Mouse (Mus musculus) frontal cortex, postnatal 14 days (tissue): ENCODE measurements around the gene Prkcg.
"Not testable (repeated sequence)": the region's sequence is repeated elsewhere in the genome, so short reads cannot be mapped to it uniquely, and the experiment has no call there.

Source experiments
- DNase-seq, 2 experiments: peaks; one replicate each; pipeline ENCODE4 v3.0.0; 2022; ENCODE audit warnings: low spot score in 2 of 2

Gene Prkcg

GRCm38 (mm10) chr7:3288976-3289970 lies at the start of gene Prkcg, which contains the start of gene Myadm:
Prkcg (plus strand) TSS chr7:3289179.
Myadm (plus strand) TSS chr7:3289080.
- DNase-seq: peak; percentile 41 to 54

GRCm38 (mm10) chr7:3239193-3239592 lies 49.8 kb upstream of the Prkcg start:
- no peak for DNase-seq

- DNase-seq: no peak
These were observed 28.3 kb upstream of the Prkcg start for GRCm38 (mm10) chr7:3260701-3261100.

DNA sequence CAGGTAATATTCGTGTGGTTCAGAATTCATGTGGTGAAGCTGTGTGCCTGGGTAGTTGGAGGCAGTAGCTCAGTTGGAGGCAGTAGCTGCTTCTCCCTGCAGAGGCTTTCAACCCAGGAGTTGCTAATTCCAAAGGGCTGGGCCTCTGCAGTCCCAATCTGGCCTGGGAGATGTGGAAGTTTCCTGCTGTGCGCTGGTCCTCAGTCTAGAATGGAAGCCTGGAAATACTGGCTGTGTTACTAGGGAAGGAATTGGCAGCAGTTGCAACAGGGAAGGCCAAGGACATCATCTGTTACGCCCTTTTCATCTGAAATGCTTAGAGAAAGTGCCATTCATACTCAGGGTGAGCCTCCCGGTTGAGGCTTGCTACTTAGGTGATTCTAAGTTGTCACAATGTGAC lies 27.5 kb upstream of the Prkcg start:
- no peak for DNase-seq

- DNase-seq: no peak
These were observed 26.2 kb upstream of the Prkcg start for GRCm38 (mm10) chr7:3262789-3263188.

GRCm38 (mm10) chr7:3264390-3265022 lies 24.5 kb upstream of the Prkcg start:
- DNase-seq: no peak

GRCm38 (mm10) chr7:3265311-3265710 lies 23.7 kb upstream of the Prkcg start:
- DNase-seq: no peak

DNA sequence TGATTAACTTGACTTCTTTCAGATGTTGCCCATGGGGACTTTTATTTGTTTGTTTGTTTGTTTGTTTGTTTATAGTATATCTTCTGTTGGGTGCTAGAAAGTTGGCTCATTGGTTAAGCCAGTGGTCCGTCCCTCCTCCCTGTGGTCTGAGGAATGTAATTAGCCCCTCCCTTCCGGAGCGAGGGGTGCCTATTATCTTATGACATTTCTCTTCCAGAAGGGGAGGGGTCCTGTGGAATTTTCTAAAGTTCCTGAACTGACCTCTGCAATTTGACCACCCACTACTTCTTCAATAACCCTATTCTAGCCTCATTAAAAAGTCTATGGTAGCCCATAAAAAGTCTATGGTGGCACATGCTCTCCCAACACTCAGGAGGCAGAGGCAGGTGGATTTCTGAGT lies 21.7 kb upstream of the Prkcg start:
- no peak for DNase-seq

- no peak for DNase-seq
These were observed 21.1 kb upstream of the Prkcg start for GRCm38 (mm10) chr7:3267888-3268287.

DNA sequence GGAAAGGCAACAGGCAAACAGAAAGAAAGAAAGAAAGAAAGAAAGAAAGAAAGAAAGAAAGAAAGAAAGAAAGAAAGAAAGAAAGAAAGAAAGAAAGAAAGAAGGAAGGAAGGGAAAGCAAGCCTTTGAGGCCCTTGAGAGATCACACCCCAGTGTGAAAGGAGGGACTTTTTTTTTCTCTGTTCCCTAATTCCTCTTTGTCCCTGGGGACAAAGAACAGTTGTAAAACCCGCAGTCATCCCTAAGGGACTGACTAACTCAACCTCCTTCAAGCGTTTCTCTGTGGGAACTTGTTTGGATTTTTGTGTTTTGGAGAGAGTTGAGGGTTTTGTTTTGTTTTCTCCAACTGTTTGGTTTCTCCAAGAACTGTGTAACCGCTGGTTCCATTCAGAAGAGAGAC lies 20.7 kb upstream of the Prkcg start:
- DNase-seq: no peak

DNA sequence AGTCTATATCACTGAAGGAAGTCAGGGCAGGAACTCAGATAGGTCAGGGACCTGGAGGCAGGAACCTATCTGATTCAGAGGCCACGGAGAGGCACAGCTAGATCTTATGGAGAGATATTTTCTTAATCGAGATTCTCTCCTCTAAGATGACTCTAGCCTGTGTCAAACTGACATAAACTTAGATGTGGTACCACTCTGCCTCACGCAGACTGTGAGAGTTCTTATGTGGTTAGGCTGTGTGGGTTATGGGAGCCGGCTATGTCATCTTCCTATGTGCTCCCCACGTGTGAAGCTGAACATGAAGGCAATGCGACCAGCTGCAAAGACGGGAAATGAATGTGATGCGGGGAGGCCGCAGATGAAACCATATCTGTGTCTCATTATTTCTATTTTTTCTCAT lies 16.8 kb upstream of the Prkcg start:
- DNase-seq: no peak

DNA sequence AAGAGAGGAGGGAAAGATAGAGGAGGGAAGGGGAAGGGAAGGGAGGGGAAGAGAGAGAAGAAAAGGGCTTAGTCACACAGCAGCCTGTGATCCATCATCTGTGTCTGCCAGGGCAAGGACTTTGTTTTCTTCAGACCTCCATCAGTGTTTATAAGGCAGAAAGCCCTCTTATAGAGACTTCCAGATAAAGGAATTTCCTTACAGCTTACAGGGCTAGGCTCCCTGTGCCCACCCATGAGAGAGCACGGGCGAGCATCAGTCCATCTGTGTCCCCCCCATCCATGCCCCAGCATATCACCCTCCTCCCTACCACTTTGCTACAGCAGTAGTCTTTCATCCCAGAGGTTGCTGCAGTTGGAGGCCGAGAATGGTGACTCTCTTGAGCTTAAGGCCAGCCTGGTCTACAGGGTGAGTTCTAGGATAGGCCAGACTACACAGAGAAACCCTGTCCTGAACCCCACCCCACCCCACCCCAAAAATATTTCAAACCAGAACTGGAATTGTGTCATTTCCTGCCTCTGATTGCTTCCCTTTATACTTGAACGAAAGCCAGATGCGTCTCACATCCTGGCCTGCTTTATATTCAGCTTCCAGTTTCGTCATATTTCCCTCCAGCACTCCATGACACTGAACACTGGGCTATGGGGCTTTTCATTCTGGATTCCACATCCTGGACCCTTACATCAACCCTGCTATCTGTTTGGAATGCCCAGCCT lies 13.4 kb upstream of the Prkcg start:
- no peak for DNase-seq

DNA sequence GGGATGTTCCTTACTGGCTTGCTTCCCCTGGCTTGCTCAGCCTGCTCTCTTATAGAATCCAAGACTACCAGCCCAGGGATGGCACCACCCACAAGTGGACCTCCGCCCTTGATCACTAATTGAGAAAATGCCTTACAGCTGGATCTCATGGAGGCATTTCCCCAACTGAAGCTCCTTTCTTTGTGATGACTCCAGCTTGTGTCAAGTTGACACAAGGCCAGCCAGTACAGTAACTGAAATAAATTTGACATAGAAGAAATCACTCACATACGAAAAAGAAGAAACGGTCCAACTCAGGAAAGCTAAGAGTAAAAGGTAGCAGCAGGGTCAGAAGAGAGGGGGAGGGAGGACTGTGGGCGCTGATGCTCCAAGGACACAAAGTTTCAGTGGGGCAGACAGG lies 12.2 kb upstream of the Prkcg start:
- not testable (repeated sequence) for DNase-seq

DNA sequence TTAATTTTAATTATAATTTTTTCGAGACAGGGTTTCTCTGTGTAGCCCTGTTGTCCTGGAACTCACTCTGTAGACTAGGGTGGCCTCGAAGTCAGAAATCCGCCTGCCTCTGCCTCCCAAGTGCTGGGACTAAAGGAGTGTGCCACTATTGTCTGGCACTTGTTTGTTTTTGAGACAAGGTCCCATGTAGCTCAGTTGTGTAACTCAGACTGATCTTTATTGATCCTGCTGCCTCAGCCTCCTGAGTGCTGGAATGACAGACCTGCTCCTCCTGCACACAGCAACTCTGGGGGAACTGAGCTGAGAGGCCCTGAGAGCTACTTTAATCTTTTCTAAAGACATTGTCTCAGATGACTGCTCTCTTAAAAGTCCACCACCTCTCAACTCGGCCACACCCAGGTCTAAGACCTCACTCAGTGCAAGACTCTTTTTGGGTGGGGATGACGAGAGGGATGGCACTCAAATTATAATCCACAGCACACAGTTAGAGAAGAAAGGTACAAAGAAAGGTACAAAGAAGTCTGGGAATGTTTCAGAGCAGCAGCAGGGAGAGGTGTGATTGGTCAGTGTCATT lies 8.8 kb upstream of the Prkcg start:
- DNase-seq: no peak

DNA sequence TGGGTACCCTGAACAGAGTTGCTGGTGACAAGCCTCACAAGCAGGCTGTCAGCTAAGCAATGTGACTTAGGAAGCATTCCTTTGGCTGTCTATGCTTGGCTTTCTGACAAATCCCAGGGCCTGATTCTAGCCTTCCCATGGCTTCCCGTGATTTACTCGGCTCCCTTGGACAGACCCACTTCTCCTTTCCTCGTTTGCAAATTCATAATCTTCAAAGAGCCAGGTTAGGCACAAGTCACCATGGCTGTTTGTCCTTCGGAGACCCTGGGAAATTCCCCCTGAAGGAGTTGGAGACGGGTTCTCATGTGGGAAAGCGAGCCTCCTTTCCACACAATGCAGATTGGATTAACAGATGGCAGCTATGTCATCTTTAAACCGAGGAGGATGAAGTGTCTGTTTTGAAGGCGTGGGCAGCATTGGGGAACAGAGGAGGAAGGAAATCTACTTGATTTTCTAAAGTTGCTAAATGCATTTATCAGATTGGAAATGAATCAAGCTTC lies 8.3 kb upstream of the Prkcg start:
- no peak for DNase-seq

GRCm38 (mm10) chr7:3281741-3282140 lies 7.2 kb upstream of the Prkcg start:
- DNase-seq: no peak

- DNase-seq: no peak
These were observed 5.7 kb upstream of the Prkcg start for GRCm38 (mm10) chr7:3283081-3283875.

GRCm38 (mm10) chr7:3284604-3285003 lies 4.4 kb upstream of the Prkcg start:
- no peak for DNase-seq

GRCm38 (mm10) chr7:3286036-3286435 lies 2.9 kb upstream of the Prkcg start:
- DNase-seq: no peak

DNA sequence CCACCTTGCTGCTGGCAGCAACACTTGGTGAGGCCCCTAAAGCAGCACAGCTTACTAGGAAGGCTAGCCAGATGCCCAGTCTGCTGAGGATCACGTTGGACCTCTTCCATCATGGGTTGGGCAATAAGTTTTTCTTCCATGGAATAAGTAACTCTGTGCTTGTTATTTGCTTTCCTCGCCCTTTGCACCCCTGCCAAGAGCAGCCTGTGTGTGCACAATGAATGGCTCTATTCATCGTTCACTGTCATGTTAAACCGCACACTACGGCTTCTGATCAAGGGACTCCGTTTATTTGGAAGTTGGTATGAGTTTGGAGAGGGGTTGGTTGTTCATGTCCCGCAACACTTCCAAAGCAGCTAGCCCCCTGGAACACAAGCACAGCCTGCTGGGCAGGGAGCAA lies 1.8 kb upstream of the Prkcg start:
- DNase-seq: no peak
